Mouse (Mus musculus): Measurements from ENCODE around the gene Ap1g1. TPM values are rescaled to one million over a fixed set of nuclear protein-coding genes. Genes with fewer than 3 reads are reported as not detected.

The Ap1g1 gene
- polyA plus RNA-seq, 1 experiment: 0.16 TPM

GRCm38 (mm10) chr8:109803211-109803610 is 24.9 kb downstream of the Ap1g1 start:
- Histone ChIP-seq H3K4me1 (ENCODE audit: control insufficient read depth) (no peaks in the 10 kb centered on the region; the same call in 1 of the 2 replicates), H3K27me3 (ENCODE audit: control insufficient read depth) (no peaks in the 10 kb centered on the region), H3K9me3 (ENCODE audit: control insufficient read depth, low read length) (no peaks in the 10 kb centered on the region), H3K4me3 (replicated peaks) (no peak overlapping the region), H3K36me3 (ENCODE audit: control insufficient read depth) (peaks cover 15% of the 10 kb centered on the region)
- TF ChIP-seq TAL1 (IDR thresholded peaks at IDR 0.05; ENCODE audit: low read length) (no peak), GATA1 (IDR thresholded peaks at IDR 0.05; ENCODE audit: low read length) (no peak)

- H3K9me3 ChIP-seq (ENCODE audit: control insufficient read depth, low read length): no peaks in the 10 kb centered on the region
- no peaks in the 10 kb centered on the region; the same call in 1 of the 2 replicates for H3K4me1 ChIP-seq (ENCODE audit: control insufficient read depth)
- H3K36me3 ChIP-seq (ENCODE audit: control insufficient read depth): peaks cover 15% of the 10 kb centered on the region
- no peak for TF ChIP-seq GATA1 (IDR thresholded peaks at IDR 0.05; ENCODE audit: low read length)
- no peak for TF ChIP-seq TAL1 (IDR thresholded peaks at IDR 0.05; ENCODE audit: low read length)
- H3K4me3 ChIP-seq (replicated peaks): no peak overlapping the region
- H3K27me3 ChIP-seq (ENCODE audit: control insufficient read depth): no peaks in the 10 kb centered on the region
Observed at GRCm38 (mm10) chr8:109803801-109804200, 25.4 kb downstream of the Ap1g1 start.

GRCm38 (mm10) chr8:109806522-109806921 is 28.2 kb downstream of the Ap1g1 start:
- TF ChIP-seq TAL1 (IDR thresholded peaks at IDR 0.05; ENCODE audit: low read length): no peak
- no peak for TF ChIP-seq GATA1 (IDR thresholded peaks at IDR 0.05; ENCODE audit: low read length)
- H3K4me3 ChIP-seq (replicated peaks): no peak overlapping the region
- H3K9me3 ChIP-seq (ENCODE audit: control insufficient read depth, low read length): no peaks in the 10 kb centered on the region
- H3K36me3 ChIP-seq (ENCODE audit: control insufficient read depth): peaks cover 21% of the 10 kb centered on the region
- H3K4me1 ChIP-seq (ENCODE audit: control insufficient read depth): peaks cover 2% of the 10 kb centered on the region; the same call in 1 of the 2 replicates
- no peaks in the 10 kb centered on the region for H3K27me3 ChIP-seq (ENCODE audit: control insufficient read depth)

- no peak for TF ChIP-seq TAL1 (IDR thresholded peaks at IDR 0.05; ENCODE audit: low read length)
- no peak for TF ChIP-seq GATA1 (IDR thresholded peaks at IDR 0.05; ENCODE audit: low read length)
- Histone ChIP-seq H3K36me3 (ENCODE audit: control insufficient read depth) (peaks cover 21% of the 10 kb centered on the region), H3K27me3 (ENCODE audit: control insufficient read depth) (no peaks in the 10 kb centered on the region), H3K4me1 (ENCODE audit: control insufficient read depth) (peaks cover 2% of the 10 kb centered on the region; the same call in 1 of the 2 replicates), H3K9me3 (ENCODE audit: control insufficient read depth, low read length) (no peaks in the 10 kb centered on the region), H3K4me3 (replicated peaks) (no peak overlapping the region)
Observed at GRCm38 (mm10) chr8:109807401-109808119, 29.2 kb downstream of the Ap1g1 start.

GRCm38 (mm10) chr8:109808120-109808447 is 29.7 kb downstream of the Ap1g1 start:
- H3K27me3 ChIP-seq (ENCODE audit: control insufficient read depth): no peaks in the 10 kb centered on the region
- peaks cover 17% of the 10 kb centered on the region for H3K36me3 ChIP-seq (ENCODE audit: control insufficient read depth)
- H3K4me3 ChIP-seq (replicated peaks): no peak overlapping the region
- TF ChIP-seq GATA1 (IDR thresholded peaks at IDR 0.05; ENCODE audit: low read length) (no peak), TAL1 (IDR thresholded peaks at IDR 0.05; ENCODE audit: low read length) (no peak)
- peaks cover 2% of the 10 kb centered on the region; the same call in 1 of the 2 replicates for H3K4me1 ChIP-seq (ENCODE audit: control insufficient read depth)
- H3K9me3 ChIP-seq (ENCODE audit: control insufficient read depth, low read length): no peaks in the 10 kb centered on the region

- H3K4me3 ChIP-seq (replicated peaks): no peak overlapping the region
- peaks cover 15% of the 10 kb centered on the region for H3K36me3 ChIP-seq (ENCODE audit: control insufficient read depth)
- no peaks in the 10 kb centered on the region for H3K27me3 ChIP-seq (ENCODE audit: control insufficient read depth)
- TF ChIP-seq TAL1 (IDR thresholded peaks at IDR 0.05; ENCODE audit: low read length) (no peak), GATA1 (IDR thresholded peaks at IDR 0.05; ENCODE audit: low read length) (no peak)
- H3K4me1 ChIP-seq (ENCODE audit: control insufficient read depth): peaks cover 2% of the 10 kb centered on the region; the same call in 1 of the 2 replicates
- no peaks in the 10 kb centered on the region for H3K9me3 ChIP-seq (ENCODE audit: control insufficient read depth, low read length)
Observed at GRCm38 (mm10) chr8:109810434-109810833, 32.1 kb downstream of the Ap1g1 start.

- Histone ChIP-seq H3K4me1 (ENCODE audit: control insufficient read depth) (peaks cover 3% of the 10 kb centered on the region), H3K36me3 (ENCODE audit: control insufficient read depth) (peaks cover 16% of the 10 kb centered on the region), H3K4me3 (replicated peaks) (no peak overlapping the region), H3K27me3 (ENCODE audit: control insufficient read depth) (no peaks in the 10 kb centered on the region), H3K9me3 (ENCODE audit: control insufficient read depth, low read length) (no peaks in the 10 kb centered on the region)
- TF ChIP-seq GATA1 (IDR thresholded peaks at IDR 0.05; ENCODE audit: low read length) (no peak), TAL1 (IDR thresholded peaks at IDR 0.05; ENCODE audit: low read length) (no peak)
Observed at GRCm38 (mm10) chr8:109815268-109815667, 36.9 kb downstream of the Ap1g1 start.

- Histone ChIP-seq H3K4me3 (replicated peaks) (no peak overlapping the region), H3K27me3 (ENCODE audit: control insufficient read depth) (no peaks in the 10 kb centered on the region), H3K9me3 (ENCODE audit: control insufficient read depth, low read length) (no peaks in the 10 kb centered on the region), H3K36me3 (ENCODE audit: control insufficient read depth) (peaks cover 16% of the 10 kb centered on the region), H3K4me1 (ENCODE audit: control insufficient read depth) (peaks cover 2% of the 10 kb centered on the region)
- TF ChIP-seq GATA1 (IDR thresholded peaks at IDR 0.05; ENCODE audit: low read length) (no peak), TAL1 (IDR thresholded peaks at IDR 0.05; ENCODE audit: low read length) (no peak)
Observed at GRCm38 (mm10) chr8:109817933-109818332, 39.6 kb downstream of the Ap1g1 start.

- no peaks in the 10 kb centered on the region for H3K27me3 ChIP-seq (ENCODE audit: control insufficient read depth)
- peaks cover 2% of the 10 kb centered on the region for H3K4me1 ChIP-seq (ENCODE audit: control insufficient read depth)
- no peaks in the 10 kb centered on the region for H3K9me3 ChIP-seq (ENCODE audit: control insufficient read depth, low read length)
- TF ChIP-seq TAL1 (IDR thresholded peaks at IDR 0.05; ENCODE audit: low read length) (no peak), GATA1 (IDR thresholded peaks at IDR 0.05; ENCODE audit: low read length) (no peak)
- peaks cover 34% of the 10 kb centered on the region for H3K36me3 ChIP-seq (ENCODE audit: control insufficient read depth)
- no peak overlapping the region for H3K4me3 ChIP-seq (replicated peaks)
Observed at GRCm38 (mm10) chr8:109823561-109823960, 45.2 kb downstream of the Ap1g1 start.

Measured in erythroblast, embryonic 14.5 days (primary cell).